Mouse (Mus musculus) left cerebral cortex, adult 2 months (tissue): ENCODE data around the gene Ttc34. TPM values are rescaled to one million over a fixed set of nuclear protein-coding genes. Genes with fewer than 3 reads are reported as not detected.
A peak's percentile ranks its signal among the peaks of the same experiment; 100 is the strongest.

ENCODE experiments used
- DNase-seq, 2 experiments: peaks; one replicate each; pipeline ENCODE4 v3.0.0; 2021 to 2022; ENCODE audit warnings: low spot score in 2 of 2, mixed read lengths in 1 of 2; ENCODE audit errors: extremely low spot score in 1 of 2
- H3K27ac ChIP-seq: fragments of 200-600 bp; 2 replicates; pipeline ENCODE4 v1.8.1; 2022
- H3K4me3 ChIP-seq: fragments of 200-600 bp; 2 replicates; pipeline ENCODE4 v1.8.1; 2022
- CTCF ChIP-seq: fragments of 200-600 bp; IDR thresholded peaks from 2 replicates; pipeline ENCODE4 v1.8.1; 2022; ENCODE audit warnings: antibody characterized with exemption, mild to moderate bottlenecking, moderate library complexity
- intact Hi-C: fragments of 180-260 bp; cut with DNase I; formaldehyde crosslinking; loops from one replicate; pipeline ENCODE4 v1.15.1; 2025
- total RNA-seq, 2 experiments: library from RNA; stranded (reverse); gene quantifications; 2 replicates each; pipeline ENCODE4 v1.2.3; 2021

Gene Ttc34
- total RNA-seq, 2 experiments from 2014 or later = 2.1 to 3.5 TPM

DNA sequence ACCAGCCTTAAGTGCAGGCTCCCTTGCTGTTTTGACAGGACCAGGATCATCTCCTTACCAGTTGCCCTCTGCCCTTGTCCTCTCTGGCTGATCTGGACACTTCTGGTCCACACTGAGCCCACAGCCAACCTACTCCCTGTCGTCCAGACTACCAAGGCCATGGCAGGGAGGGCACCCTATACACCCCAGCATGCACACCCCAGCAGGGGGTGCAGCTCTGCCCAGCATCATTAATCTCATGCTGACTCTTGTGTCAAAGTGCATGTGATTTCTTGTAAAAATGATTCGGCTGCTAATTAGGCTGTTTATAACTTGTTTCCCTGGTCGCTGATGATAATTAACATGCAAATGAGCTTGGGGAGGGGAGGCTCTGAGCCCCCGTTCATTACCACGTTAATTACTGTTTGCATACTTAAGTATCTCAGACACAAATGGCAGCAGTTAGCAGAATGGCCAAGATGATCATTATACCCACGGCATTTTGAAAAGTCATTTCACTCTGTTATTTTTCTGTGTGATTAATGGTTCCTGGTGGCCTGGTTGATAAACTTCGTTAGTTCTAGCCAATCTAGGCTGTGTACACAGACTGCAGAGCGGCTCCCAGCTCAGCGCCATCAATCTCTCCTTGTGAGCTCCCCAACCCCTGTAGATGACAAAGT is 5.2 kb upstream of the Ttc34 start:
- DNase-seq = no peak
- no peak overlapping the region for H3K27ac ChIP-seq
- intact Hi-C loops = no loop called here
- H3K4me3 ChIP-seq = no peak overlapping the region
- no peak for TF ChIP-seq CTCF

DNA sequence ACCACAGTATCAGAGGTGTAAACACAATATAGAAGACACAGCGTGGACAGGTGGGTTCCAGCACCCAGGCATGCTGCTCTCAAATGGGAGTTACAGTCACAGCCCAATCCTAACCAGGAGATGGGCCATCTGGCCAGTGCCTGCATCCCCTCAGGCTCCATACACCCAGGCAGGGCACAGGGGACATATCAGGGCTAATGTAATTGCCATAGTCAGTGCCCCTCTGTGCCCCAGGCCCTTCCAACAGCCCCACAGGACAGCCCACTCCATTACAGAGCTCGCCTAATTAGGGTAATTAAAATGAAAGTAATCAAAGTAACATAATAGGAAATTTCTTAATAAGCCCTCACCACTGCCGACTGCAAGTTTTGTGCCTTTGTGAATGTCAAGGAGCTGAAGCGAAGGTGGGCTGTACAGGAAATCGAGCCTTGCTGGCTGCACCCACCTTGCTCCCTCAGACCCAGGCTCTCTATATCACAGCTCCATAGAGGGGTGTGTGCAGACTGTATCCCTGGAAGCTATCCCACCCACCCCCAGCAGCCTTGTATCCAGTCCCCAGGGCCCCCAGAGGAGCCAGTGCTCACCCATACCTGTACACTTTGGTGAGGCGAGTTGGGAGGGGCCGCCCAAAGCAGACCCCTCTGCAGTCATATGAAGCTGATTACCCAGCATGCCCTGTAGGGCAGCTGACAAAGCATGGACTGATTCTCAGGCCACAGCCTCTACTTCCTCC is 910 bp upstream of the Ttc34 start:
- intact Hi-C loops = no loop called here
- no peak for DNase-seq
- no peak overlapping the region for H3K4me3 ChIP-seq
- no peak overlapping the region for H3K27ac ChIP-seq
- TF ChIP-seq CTCF = no peak

GRCm38 (mm10) chr4:154838741-154839140 is 1.5 kb downstream of the Ttc34 start:
- no peak for DNase-seq
- intact Hi-C loops = no loop called here
- no peak for TF ChIP-seq CTCF
- Histone ChIP-seq H3K27ac (no peak overlapping the region), H3K4me3 (no peak overlapping the region)

GRCm38 (mm10) chr4:154839406-154839805 is 2.1 kb downstream of the Ttc34 start:
- H3K4me3 ChIP-seq = no peak overlapping the region
- no peak overlapping the region for H3K27ac ChIP-seq
- no peak for DNase-seq
- intact Hi-C loops = no loop called here
- TF ChIP-seq CTCF = no peak

DNA sequence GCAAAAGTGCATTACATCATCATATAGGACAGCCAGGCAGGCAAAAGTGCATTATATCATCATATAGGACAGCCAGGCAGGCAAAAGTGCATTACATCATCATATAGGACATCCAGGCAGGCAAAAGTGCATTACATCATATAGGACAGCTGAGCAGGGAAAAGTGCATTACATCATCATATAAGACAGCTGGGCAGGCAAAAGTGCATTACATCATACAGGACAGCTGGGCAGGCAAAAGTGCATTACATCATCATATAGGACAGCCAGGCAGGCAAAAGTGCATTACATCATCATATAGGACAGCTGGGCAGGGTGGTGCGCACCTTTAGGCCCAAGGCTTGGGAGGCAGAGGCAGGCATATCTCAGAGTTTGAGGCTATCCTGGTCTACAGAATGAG is 15.4 kb downstream of the Ttc34 start:
- Histone ChIP-seq H3K4me3 (no peak overlapping the region), H3K27ac (no peak overlapping the region)
- intact Hi-C loops = no loop called here
- TF ChIP-seq CTCF = no peak
- DNase-seq = no peak

DNA sequence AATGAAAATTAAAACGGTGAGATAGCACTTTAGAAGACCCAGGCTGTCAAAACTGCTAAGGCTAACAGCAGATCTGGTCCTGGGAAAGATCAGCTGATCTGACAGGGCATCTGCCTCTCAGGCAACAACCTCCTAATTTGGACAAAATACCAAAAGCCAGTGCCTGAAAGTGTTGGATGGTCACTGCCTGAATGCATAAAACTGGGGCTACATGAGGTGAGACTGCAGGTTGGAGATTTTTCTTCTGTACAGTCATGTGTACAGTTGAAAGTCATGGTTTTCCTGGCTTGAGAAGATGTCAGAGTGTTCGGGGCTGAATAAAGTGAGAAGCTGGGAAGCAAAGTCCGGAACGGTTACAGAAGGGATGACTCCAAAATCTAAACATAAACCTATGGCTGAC is 16.6 kb downstream of the Ttc34 start:
- intact Hi-C loops = no loop called here
- no peak overlapping the region for H3K4me3 ChIP-seq
- no peak for DNase-seq
- no peak overlapping the region for H3K27ac ChIP-seq
- no peak for TF ChIP-seq CTCF

DNA sequence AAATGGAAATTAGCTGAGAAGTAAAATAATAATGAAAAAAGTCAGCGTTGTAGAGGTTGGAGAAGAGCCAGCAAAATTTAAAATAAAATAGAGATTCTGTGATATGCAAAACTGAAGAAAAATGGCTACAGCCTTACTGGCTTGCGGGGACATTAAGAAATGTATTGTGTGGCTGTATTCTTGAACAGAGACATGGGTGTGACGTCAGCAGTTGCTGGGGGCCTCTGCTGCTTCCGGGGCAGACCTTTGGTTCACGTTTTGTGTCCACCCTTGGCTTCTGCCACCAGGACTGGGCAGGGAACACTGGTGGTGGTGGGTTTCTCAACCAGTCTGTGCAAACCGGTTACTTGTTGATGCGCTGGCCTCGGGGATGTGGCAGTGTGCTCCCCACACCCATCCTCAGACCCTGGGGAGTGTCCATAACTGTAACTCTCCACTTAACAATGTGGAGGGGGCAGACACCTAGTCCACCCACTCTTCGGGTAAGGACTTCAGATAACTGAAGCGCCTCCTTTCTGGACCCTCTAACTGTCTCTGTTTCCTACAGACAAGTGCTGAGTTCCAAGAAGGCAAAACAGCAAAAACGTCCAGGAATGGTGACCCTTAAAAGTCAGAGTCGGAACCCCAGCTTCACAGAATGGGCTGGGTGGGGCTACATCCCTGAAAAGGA is 17.6 kb downstream of the Ttc34 start:
- DNase-seq = no peak
- intact Hi-C loops = no loop called here
- Histone ChIP-seq H3K27ac (peak overlapping the region; percentile 92; the same call in 1 of the 2 replicates), H3K4me3 (peak overlapping the region; percentile 60)
- TF ChIP-seq CTCF = no peak

DNA sequence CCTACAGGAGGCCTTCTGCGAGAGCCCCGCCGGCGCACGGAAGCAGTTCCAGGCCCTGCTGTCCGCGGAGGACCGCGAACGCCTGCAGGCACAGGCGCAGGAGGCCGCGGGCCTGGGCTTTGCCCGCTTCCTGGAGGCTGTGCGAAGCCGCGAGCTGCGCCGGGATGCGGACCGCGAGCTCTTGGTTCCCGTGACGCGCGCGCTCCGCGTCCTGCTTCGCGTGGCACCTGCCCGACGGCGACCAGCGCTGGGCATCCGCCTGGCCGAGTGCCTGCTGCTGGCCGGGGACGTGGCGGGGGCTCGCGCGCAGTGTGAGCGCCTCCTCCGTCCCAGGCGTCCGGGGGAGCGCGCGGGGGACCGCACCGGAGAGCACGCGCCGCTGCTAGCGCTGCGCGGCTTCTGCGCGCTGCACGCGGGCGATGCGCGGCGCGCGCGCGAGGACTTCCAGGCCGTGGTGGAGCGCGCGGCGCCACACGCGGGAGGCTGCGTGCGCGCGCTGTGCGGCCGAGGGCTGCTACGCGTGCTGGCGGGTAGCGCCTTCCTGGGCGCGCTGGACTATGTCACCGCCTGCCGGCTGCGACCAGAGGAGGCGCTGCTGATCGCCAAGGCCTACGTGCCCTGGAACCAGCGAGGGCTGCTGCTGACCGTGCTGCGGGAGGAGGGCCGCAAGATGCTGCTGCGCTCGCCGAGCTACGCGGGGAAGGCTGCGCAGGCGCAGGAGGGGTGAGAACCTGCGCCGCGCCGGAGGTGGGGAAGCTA is 18.6 kb downstream of the Ttc34 start:
- Histone ChIP-seq H3K27ac (peak overlapping the region; percentile 92), H3K4me3 (peak overlapping the region; percentile 60)
- DNase-seq = peak; percentile 94 to 95
- intact Hi-C loops = no loop called here
- peak; percentile 65 for TF ChIP-seq CTCF

DNA sequence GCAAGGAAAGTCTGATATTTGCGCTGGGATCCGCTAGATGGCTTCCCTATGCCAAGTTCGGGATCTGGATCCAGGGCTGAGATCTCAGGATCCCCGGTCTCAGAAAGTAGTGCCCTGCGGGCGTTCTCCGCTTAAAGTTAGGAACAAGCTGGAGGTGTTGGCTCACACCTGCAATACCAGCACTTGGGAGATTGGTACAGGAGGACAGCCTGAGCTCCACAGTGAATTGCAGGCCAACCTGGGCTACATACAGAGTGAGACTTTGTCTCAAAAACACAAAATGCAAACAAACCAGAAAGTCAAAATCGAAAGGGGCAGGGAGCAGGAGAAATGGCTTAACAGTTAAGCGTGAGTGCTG is 19.2 kb downstream of the Ttc34 start:
- Histone ChIP-seq H3K27ac (peak overlapping the region; percentile 92), H3K4me3 (peak overlapping the region; percentile 60)
- no peak for DNase-seq
- TF ChIP-seq CTCF = no peak; the same call in 1 of the 2 replicates
- intact Hi-C loops = no loop called here

GRCm38 (mm10) chr4:154856882-154857281 is 19.6 kb downstream of the Ttc34 start:
- TF ChIP-seq CTCF = peak; percentile 24
- H3K4me3 ChIP-seq = peak overlapping the region; percentile 60
- intact Hi-C loops = no loop called here
- no peak overlapping the region for H3K27ac ChIP-seq
- DNase-seq = no peak

GRCm38 (mm10) chr4:154857366-154858240 is 20.3 kb downstream of the Ttc34 start:
- DNase-seq = no peak
- H3K4me3 ChIP-seq = no peak overlapping the region
- intact Hi-C loops = no loop called here
- no peak overlapping the region for H3K27ac ChIP-seq
- TF ChIP-seq CTCF = no peak
